Mouse (Mus musculus): ENCODE measurements around the gene Arid3c. TPM values are rescaled to one million over a fixed set of nuclear protein-coding genes. Genes with fewer than 3 reads are reported as not detected.
A peak's percentile ranks its signal among the peaks of the same experiment; 100 is the strongest.
"Not testable (repeated sequence)": the region's sequence is repeated elsewhere in the genome, so short reads cannot be mapped to it uniquely, and the experiment has no call there.

Gene Arid3c
- polyA plus RNA-seq (2014; fragmentation: Nextera tagmentation; extraction: Ambion mirVana): not detected in 2 replicates

GRCm38 (mm10) chr4:41731052-41731765 is at the start of gene Arid3c:
Arid3c (minus strand) TSS chr4:41731142.
- DNase-seq (peak; percentile 54), ATAC-seq (ENCODE audit: insufficient read depth) (peak; percentile 38; the same call in 1 of the 2 replicates)
- H3K9ac ChIP-seq: no peak within 1 kb of the TSS; the same call in 1 of the 2 replicates
- no peak for TF ChIP-seq CTCF (IDR thresholded peaks at IDR 0.05; ENCODE audit: low read depth)
- H3K9me3 ChIP-seq (ENCODE audit: low read depth, low read length): no peaks in the 10 kb centered on the region
- WGBS: 1% methylated on average over 50 of the region's 50 CpGs
- H3K4me1 ChIP-seq (ENCODE audit: insufficient read depth): no peaks in the 10 kb centered on the region
- peaks cover 67% of the 10 kb centered on the region for H3K27me3 ChIP-seq (ENCODE audit: insufficient read depth, low read length)
- peak within 1 kb of the TSS; percentile 62 for H3K4me2 ChIP-seq
- H3K4me3 ChIP-seq (ENCODE audit: low read depth, low read length): peak within 1 kb of the TSS; percentile 34
- no peak within 1 kb of the TSS for H3K27ac ChIP-seq (ENCODE audit: low read depth)
- H3K36me3 ChIP-seq (ENCODE audit: insufficient read depth): no peaks in the 10 kb centered on the region

DNA sequence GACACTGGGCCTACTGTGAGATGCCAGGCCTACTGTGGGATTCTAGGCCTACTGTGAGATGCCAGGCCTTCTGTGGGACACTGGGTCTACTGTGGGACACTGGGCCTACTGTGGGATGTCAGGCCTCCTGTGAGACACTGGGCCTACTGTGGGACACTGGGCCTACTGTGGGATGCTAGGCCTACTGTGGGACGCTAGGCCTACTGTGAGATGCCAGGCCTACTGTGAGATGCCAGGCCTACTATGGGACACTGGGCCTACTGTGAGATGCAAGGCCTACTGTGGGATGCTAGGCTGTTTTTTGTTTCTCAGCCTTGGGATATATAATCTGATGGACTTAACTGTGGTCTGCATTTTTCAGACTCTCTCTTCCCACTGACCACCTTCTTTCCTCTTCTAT is 44.9 kb upstream of the Arid3c start:
- H3K9me3 ChIP-seq (ENCODE audit: low read depth, low read length); H3K27me3 ChIP-seq (ENCODE audit: insufficient read depth, low read length); DNase-seq; H3K36me3 ChIP-seq (ENCODE audit: insufficient read depth); H3K9ac ChIP-seq; H3K4me3 ChIP-seq (ENCODE audit: low read depth, low read length); H3K4me2 ChIP-seq; H3K4me1 ChIP-seq (ENCODE audit: insufficient read depth); ATAC-seq (ENCODE audit: insufficient read depth); H3K27ac ChIP-seq (ENCODE audit: low read depth): not testable (repeated sequence)
- 92% methylated on average over 1 of the region's 1 CpGs for WGBS

DNA sequence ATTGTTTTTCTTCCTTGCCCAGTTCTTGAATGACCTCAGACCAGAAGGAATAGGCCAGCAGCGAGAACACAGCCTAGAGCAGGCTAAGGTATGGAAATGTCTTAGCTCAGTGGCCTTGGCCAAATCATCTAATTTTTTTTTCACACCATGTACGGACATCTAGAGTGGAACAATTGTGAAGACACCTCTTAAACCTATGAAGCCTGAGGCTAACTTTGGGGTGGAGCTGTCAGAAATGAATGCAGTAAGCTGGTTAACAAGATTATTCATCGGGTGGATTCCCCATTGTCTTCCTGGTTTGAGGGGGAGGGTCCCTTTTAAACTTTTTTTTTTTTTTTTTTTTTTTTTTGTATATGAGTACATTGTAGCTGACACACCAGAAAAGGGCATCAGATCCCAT is 43.6 kb upstream of the Arid3c start:
- not testable (repeated sequence) for H3K4me3 ChIP-seq (ENCODE audit: low read depth, low read length); H3K27ac ChIP-seq (ENCODE audit: low read depth); ATAC-seq (ENCODE audit: insufficient read depth); H3K4me1 ChIP-seq (ENCODE audit: insufficient read depth); H3K9me3 ChIP-seq (ENCODE audit: low read depth, low read length); DNase-seq; H3K36me3 ChIP-seq (ENCODE audit: insufficient read depth); H3K9ac ChIP-seq; H3K27me3 ChIP-seq (ENCODE audit: insufficient read depth, low read length)
- 66% methylated on average over 3 of the region's 3 CpGs for WGBS
- peak overlapping the region; percentile 51 for H3K4me2 ChIP-seq

DNA sequence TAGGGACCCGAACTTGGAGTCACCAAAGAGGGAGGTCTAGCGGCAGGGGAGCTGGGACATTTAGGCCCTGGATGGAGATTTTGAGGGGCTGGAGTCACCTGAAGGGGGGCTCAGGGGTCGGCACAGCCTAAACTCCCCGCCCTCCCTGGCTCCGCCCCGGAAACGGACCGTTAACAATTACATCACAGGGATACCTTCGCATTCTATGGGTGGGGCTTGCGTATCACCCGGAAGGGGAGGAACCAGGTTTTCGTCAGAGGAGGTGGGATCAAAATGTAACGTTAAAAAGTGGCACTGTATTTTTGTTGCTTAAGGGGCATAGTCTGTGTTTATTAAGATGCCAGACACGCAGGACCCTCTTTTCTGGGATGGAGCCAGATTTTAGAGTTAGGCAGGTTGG is 43.1 kb upstream of the Arid3c start, which contains the start of gene Ccl27a:
Ccl27a (minus strand) TSS at position 246 of the 400 bp plus-strand sequence.
- H3K27ac ChIP-seq (ENCODE audit: low read depth); H3K27me3 ChIP-seq (ENCODE audit: insufficient read depth, low read length); H3K4me1 ChIP-seq (ENCODE audit: insufficient read depth); H3K9ac ChIP-seq; H3K36me3 ChIP-seq (ENCODE audit: insufficient read depth); ATAC-seq (ENCODE audit: insufficient read depth); H3K9me3 ChIP-seq (ENCODE audit: low read depth, low read length): not testable (repeated sequence)
- peak within 1 kb of the TSS; percentile 51 for H3K4me2 ChIP-seq
- H3K4me3 ChIP-seq (ENCODE audit: low read depth, low read length): peak within 1 kb of the TSS; percentile 32
- DNase-seq: peak; percentile 91
- WGBS: 2% methylated on average over 12 of the region's 14 CpGs

DNA sequence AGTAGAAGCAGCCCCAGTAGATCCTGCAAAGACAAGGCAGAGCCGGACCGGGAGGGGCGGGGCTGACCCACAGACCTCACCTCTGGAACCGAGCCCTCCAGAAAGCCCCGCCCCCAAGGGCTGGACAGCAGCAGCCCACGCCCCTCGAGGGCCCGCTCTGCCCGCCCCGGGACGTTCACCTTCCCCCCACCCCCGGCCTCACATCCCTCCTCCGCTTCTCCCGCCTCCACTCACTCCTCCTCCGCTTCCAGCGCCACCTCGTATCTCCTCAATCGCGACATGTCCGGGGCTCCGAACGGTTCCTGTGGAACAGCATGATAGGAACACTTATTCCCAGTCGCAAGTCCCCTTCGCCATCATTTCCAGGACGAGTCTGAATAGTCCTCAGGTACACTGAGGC is 42.6 kb upstream of the Arid3c start:
- not testable (repeated sequence) for ATAC-seq (ENCODE audit: insufficient read depth); H3K4me1 ChIP-seq (ENCODE audit: insufficient read depth); H3K9ac ChIP-seq; H3K9me3 ChIP-seq (ENCODE audit: low read depth, low read length); H3K36me3 ChIP-seq (ENCODE audit: insufficient read depth); H3K27me3 ChIP-seq (ENCODE audit: insufficient read depth, low read length); H3K27ac ChIP-seq (ENCODE audit: low read depth)
- WGBS: 3% methylated on average over 16 of the region's 25 CpGs
- Histone ChIP-seq H3K4me3 (ENCODE audit: low read depth, low read length) (peak overlapping the region; percentile 32), H3K4me2 (peak overlapping the region; percentile 51)
- DNase-seq: peak; percentile 77

DNA sequence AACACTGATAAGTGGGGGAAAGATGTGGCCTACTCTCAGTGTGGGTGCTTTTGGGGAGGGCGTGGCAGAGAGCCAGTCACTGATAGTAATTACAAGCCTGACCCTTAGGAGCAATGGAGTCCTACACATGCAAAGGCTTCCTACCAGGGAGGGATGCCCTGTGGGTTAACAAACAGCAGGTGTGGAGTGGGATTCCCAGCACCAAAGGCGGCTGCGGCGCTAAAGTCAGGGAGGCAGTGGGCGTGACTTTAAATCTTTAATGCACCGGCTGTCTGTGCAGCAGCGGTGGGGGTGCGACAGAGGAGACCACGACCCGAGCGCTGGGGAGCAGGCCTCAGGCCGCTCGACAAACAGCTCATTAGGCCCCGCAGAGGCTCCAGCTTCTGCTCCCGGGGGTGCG is 42.0 kb upstream of the Arid3c start:
- not testable (repeated sequence) for H3K9me3 ChIP-seq (ENCODE audit: low read depth, low read length); H3K27me3 ChIP-seq (ENCODE audit: insufficient read depth, low read length); ATAC-seq (ENCODE audit: insufficient read depth); H3K36me3 ChIP-seq (ENCODE audit: insufficient read depth); DNase-seq; H3K27ac ChIP-seq (ENCODE audit: low read depth); H3K4me1 ChIP-seq (ENCODE audit: insufficient read depth); H3K9ac ChIP-seq
- H3K4me2 ChIP-seq: peak overlapping the region; percentile 49
- peak overlapping the region; percentile 24; the same call in 1 of the 2 replicates for H3K4me3 ChIP-seq (ENCODE audit: low read depth, low read length)
- WGBS: 10% methylated on average over 8 of the region's 16 CpGs

- H3K4me3 ChIP-seq (ENCODE audit: low read depth, low read length); H3K27me3 ChIP-seq (ENCODE audit: insufficient read depth, low read length): not testable (repeated sequence)
Observed at GRCm38 (mm10) chr4:41767301-41767700, 36.4 kb upstream of the Arid3c start.

DNA sequence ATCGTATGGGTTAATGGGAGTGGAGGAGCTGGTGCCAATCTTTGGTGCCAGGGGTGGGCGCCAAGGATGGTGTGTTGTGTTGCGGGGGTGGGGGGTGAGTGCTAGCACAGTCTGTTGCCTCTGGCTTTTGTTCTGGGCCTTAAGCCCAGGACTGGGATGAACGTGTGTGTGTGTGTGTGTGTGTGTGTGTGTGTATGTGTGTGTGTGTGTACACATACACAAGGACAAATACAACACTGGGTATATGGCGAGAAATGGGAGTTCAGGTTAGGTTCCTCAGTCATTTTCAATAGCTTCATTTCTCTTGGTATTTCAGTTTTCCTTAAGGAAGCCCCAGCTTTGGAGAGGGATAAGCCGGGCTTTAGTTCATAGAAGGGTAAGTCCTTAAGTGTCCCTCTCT is 32.2 kb upstream of the Arid3c start:
- not testable (repeated sequence) for H3K4me3 ChIP-seq (ENCODE audit: low read depth, low read length)

More at GRCm38 (mm10) chr4:41767301-41767700, 36.4 kb upstream of the Arid3c start:
- not testable (repeated sequence) for H3K9ac ChIP-seq; H3K36me3 ChIP-seq (ENCODE audit: insufficient read depth); H3K27ac ChIP-seq (ENCODE audit: low read depth); H3K9me3 ChIP-seq (ENCODE audit: low read depth, low read length); H3K4me1 ChIP-seq (ENCODE audit: insufficient read depth); H3K4me2 ChIP-seq; DNase-seq; ATAC-seq (ENCODE audit: insufficient read depth)
- 78% methylated on average over 10 of the region's 10 CpGs for WGBS

DNA sequence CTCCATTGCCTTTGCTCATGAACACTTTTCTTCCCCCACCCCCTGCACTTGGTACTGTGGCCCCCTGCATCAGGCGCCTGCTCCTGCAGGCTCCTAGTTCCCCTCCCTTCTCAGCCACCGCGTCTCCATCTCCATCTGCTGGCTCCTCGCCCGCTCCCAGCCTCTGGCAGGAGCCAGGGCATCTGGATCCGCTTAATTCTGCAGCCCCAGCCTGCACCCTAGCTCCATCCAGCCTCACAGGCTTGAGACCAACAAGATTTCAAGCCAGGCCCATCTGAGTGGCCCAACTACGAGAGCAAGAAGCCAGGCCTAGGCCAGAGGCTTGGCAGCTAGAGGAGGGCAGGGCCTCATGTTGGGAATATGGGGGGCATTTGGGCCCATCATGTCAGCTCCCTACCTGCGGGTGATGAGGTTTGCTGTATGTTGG is 31.8 kb upstream of the Arid3c start:
- H3K9me3 ChIP-seq (ENCODE audit: low read depth, low read length); H3K27me3 ChIP-seq (ENCODE audit: insufficient read depth, low read length); H3K36me3 ChIP-seq (ENCODE audit: insufficient read depth): not testable (repeated sequence)
- 33% methylated on average over 8 of the region's 8 CpGs for WGBS
- peak; percentile 84 for DNase-seq
- Histone ChIP-seq H3K27ac (ENCODE audit: low read depth) (peak overlapping the region; percentile 92), H3K4me1 (ENCODE audit: insufficient read depth) (peaks cover 15% of the 10 kb centered on the region; the same call in 1 of the 2 replicates), H3K4me3 (ENCODE audit: low read depth, low read length) (peak overlapping the region; percentile 46; the same call in 1 of the 2 replicates), H3K4me2 (peak overlapping the region; percentile 74), H3K9ac (peak overlapping the region; percentile 38; the same call in 1 of the 2 replicates)
- ATAC-seq (ENCODE audit: insufficient read depth): peak; percentile 47; the same call in 1 of the 2 replicates

More for the DNA sequence above, 32.2 kb upstream of the Arid3c start:
- not testable (repeated sequence) for H3K27ac ChIP-seq (ENCODE audit: low read depth); DNase-seq; H3K9ac ChIP-seq; ATAC-seq (ENCODE audit: insufficient read depth); H3K9me3 ChIP-seq (ENCODE audit: low read depth, low read length); H3K36me3 ChIP-seq (ENCODE audit: insufficient read depth); H3K27me3 ChIP-seq (ENCODE audit: insufficient read depth, low read length)
- peak overlapping the region; percentile 74 for H3K4me2 ChIP-seq
- H3K4me1 ChIP-seq (ENCODE audit: insufficient read depth): peaks cover 15% of the 10 kb centered on the region; the same call in 1 of the 2 replicates
- WGBS: 76% methylated on average over 3 of the region's 6 CpGs

Measured in lung, embryonic 14.5 days (tissue).